ENCODE assay signal across 9 mouse cellular contexts in the genomic region with DNA sequence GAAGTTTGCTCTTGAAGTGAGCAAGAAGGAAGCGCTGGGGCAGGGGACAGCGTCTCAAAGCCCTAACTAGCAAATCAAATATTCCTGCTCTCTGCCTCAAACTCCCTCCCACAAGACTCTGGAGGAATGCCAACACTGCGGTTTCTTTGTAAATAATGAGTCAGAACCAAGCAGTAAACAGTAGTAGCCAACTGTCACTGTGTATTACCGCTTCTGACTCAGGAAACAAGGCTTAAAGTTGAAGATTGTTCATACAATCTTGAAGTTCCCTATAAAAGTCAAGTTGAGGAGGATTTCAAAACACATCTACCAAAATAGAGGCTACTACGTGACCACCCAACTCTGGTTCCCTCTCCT. TPM values are rescaled to one million over a fixed set of nuclear protein-coding genes. Genes with fewer than 3 reads are reported as not detected.
DNase-seq lines count a peak whose midpoint lies in the region; ATAC-seq and TF ChIP-seq lines count a peak whose summit lies in the region.
"Had no signal": no experiment of that assay in that cellular context is flagged by ENCODE, and none has a peak within 500 bp of the region (broad histone marks: within the 10 kb centered on the region; RNA-seq: fewer than 3 reads in every experiment).

No protein-coding gene starts in this region.

- no peaks in the 10 kb centered on the region for H3K27me3 ChIP-seq in heart, embryonic 11.5 days (ENCODE audit: control insufficient read depth, insufficient read depth, low read length)
- no peaks in the 10 kb centered on the region for H3K27me3 ChIP-seq in C2C12 (ENCODE audit: control insufficient read depth, insufficient read depth, insufficient read length)
- H3K27me3 ChIP-seq: hindbrain, embryonic 15.5 days had no signal

- H3K9me3 ChIP-seq in heart, embryonic 11.5 days (replicated peaks; ENCODE audit: control insufficient read depth, low read length) = no peaks in the 10 kb centered on the region
- H3K9me3 ChIP-seq: hindbrain, embryonic 15.5 days had no signal

- no peak overlapping the region for H3K9ac ChIP-seq in heart, embryonic 11.5 days (ENCODE audit: low read depth, low read length)
- H3K9ac ChIP-seq: hindbrain, embryonic 15.5 days had no signal

- no peaks in the 10 kb centered on the region for H3K79me2 ChIP-seq in C2C12 (ENCODE audit: control insufficient read depth, insufficient read depth)

- H3K4me2 ChIP-seq in heart, embryonic 11.5 days = no peak overlapping the region
- H3K4me2 ChIP-seq: hindbrain, embryonic 15.5 days had no signal

- H3K36me3 ChIP-seq in heart, embryonic 11.5 days (ENCODE audit: control insufficient read depth, insufficient read depth, low read length) = no peaks in the 10 kb centered on the region
- no peaks in the 10 kb centered on the region for H3K36me3 ChIP-seq in C2C12 (ENCODE audit: control insufficient read depth, insufficient read depth)
- H3K36me3 ChIP-seq: hindbrain, embryonic 15.5 days had no signal

- H3ac ChIP-seq in C2C12 (ENCODE audit: control insufficient read depth, insufficient read length, low read depth) = no peak overlapping the region

- H3K4me1 ChIP-seq in heart, embryonic 11.5 days (ENCODE audit: control insufficient read depth, insufficient read depth, low read length) = peaks cover 4% of the 10 kb centered on the region
- peaks cover 35% of the 10 kb centered on the region for H3K4me1 ChIP-seq in bone marrow macrophage, adult 2 months (ENCODE audit: control insufficient read depth, insufficient read depth, low read length)

- DNase-seq in heart, adult 9 months (ENCODE audit: low spot score in 2 of 2) = peak; percentile 20 to 37
- DNase-seq in kidney, adult 9 months = peak; percentile 48
- DNase-seq in lung, postnatal 14 days = peak; percentile 81
- peak; percentile 75 to 77 for DNase-seq in urinary bladder, postnatal 36 days (ENCODE audit: low spot score in 2 of 2)
- no peak for DNase-seq in testis, postnatal 10 days (ENCODE audit: low spot score)

- no peak for ATAC-seq in heart, embryonic 11.5 days (replicated peaks; ENCODE audit: insufficient number of reproducible peaks, low FRiP score, low TSS enrichment)

- H3K4me3 ChIP-seq in heart, embryonic 11.5 days (ENCODE audit: low read depth, low read length) = no peak overlapping the region
- H3K4me3 ChIP-seq in C2C12 (ENCODE audit: insufficient read depth, poor library complexity, severe bottlenecking) = no peak overlapping the region
- H3K4me3 ChIP-seq in bone marrow macrophage, adult 2 months (ENCODE audit: insufficient read depth, low read length) = peak overlapping the region; percentile 13; the same call in 1 of the 2 replicates
- H3K4me3 ChIP-seq: hindbrain, embryonic 15.5 days had no signal

- H3K79me3 ChIP-seq in C2C12 (ENCODE audit: low read depth) = no peaks in the 10 kb centered on the region

- 70% methylated on average over 5 of the region's 5 CpGs for WGBS in heart, embryonic 11.5 days (ENCODE audit: insufficient replicate concordance)

- no peak for TF ChIP-seq CTCF in C2C12 (IDR thresholded peaks at IDR 0.05; ENCODE audit: control insufficient read depth, insufficient read depth, insufficient read length)
- no peak for TF ChIP-seq CTCF in bone marrow macrophage, adult 2 months (IDR thresholded peaks at IDR 0.05; ENCODE audit: low read depth, low read length)

- no peak overlapping the region for H3K27ac ChIP-seq in heart, embryonic 11.5 days (ENCODE audit: low read depth, low read length)
- peak overlapping the region; percentile 92 for H3K27ac ChIP-seq in bone marrow macrophage, adult 2 months (ENCODE audit: insufficient read depth, low read depth, low read length)
- H3K27ac ChIP-seq: hindbrain, embryonic 15.5 days had no signal

- TF ChIP-seq POLR2A in bone marrow macrophage, adult 2 months (IDR thresholded peaks at IDR 0.05; ENCODE audit: borderline replicate concordance, low read depth, low read length) = no peak

TF ChIP-seq in C2C12, 6 proteins besides CTCF, POLR2A, EP300 and RAD21:
- no peak for TF ChIP-seq USF1 (IDR thresholded peaks at IDR 0.05; ENCODE audit: low read depth)
- TF ChIP-seq MYOG (IDR thresholded peaks at IDR 0.05; ENCODE audit: control insufficient read depth, extremely low read depth, insufficient read length) = no peak
- TF ChIP-seq FOSL1 (IDR thresholded peaks at IDR 0.05; ENCODE audit: insufficient read depth, low read length, poor library complexity, severe bottlenecking) = peak; percentile 72
- TF ChIP-seq MYOD1 (IDR thresholded peaks at IDR 0.05; ENCODE audit: control insufficient read depth, insufficient read length, low read depth) = peak; percentile 7
- TF ChIP-seq CEBPB (IDR thresholded peaks at IDR 0.05; ENCODE audit: low read depth) = no peak
- TF ChIP-seq MAX (IDR thresholded peaks at IDR 0.05) = no peak

RNA-seq across cellular contexts. Expression of a gene that starts 5.7 kb away (rescaled TPM):
- 859 and 898 TPM in 2 replicates for polyA plus RNA-seq in heart, embryonic 11.5 days (2014; fragmentation: Nextera tagmentation; extraction: Ambion mirVana)
- 595 TPM for polyA plus RNA-seq in C2C12 (2012; fragmentation: generic; extraction: Trizol)
- 184 and 197 TPM in 2 replicates for polyA plus RNA-seq in bone marrow macrophage, adult 2 months (2012; ENCODE audit: insufficient read depth, insufficient read length, missing spikeins)

RNA-seq across cellular contexts. Expression of a gene that starts 35.8 kb away (rescaled TPM):
- 0.70 and 1.3 TPM in 2 replicates for polyA plus RNA-seq in heart, embryonic 11.5 days (2014; fragmentation: Nextera tagmentation; extraction: Ambion mirVana)
- polyA plus RNA-seq in C2C12 (2012; fragmentation: generic; extraction: Trizol) = 0.30 TPM
- polyA plus RNA-seq in bone marrow macrophage, adult 2 months (2012; ENCODE audit: insufficient read depth, insufficient read length, missing spikeins) = not detected in 2 replicates

RNA-seq across cellular contexts. Expression of a gene that starts 42.6 kb away (rescaled TPM):
- 184 TPM in 2 replicates for polyA plus RNA-seq in heart, embryonic 11.5 days (2014; fragmentation: Nextera tagmentation; extraction: Ambion mirVana)
- polyA plus RNA-seq in C2C12 (2012; fragmentation: generic; extraction: Trizol) = 141 TPM
- polyA plus RNA-seq in bone marrow macrophage, adult 2 months (2012; ENCODE audit: insufficient read depth, insufficient read length, missing spikeins) = 67.5 and 69.3 TPM in 2 replicates
